Mouse (Mus musculus) hindbrain, embryonic 14.5 days (tissue): Measurements from ENCODE around the gene Lrp6. TPM values are rescaled to one million over a fixed set of nuclear protein-coding genes. Genes with fewer than 3 reads are reported as not detected.

Source experiments
- ATAC-seq: fragments of 200-750 bp; cut with Nextera tagmentation; 2 replicates; pipeline ENCODE4 v1.8.0; 2017; ENCODE audit warnings: moderate number of reproducible peaks, mild to moderate bottlenecking, moderate TSS enrichment, moderate library complexity; ENCODE audit not compliant: low FRiP score
- DNase-seq: peaks from one replicate; pipeline ENCODE4 v3.0.0-alpha.2; 2015; ENCODE audit warnings: low spot score
- H3K27ac ChIP-seq: fragments of 300-500 bp; sonication (generic); 2 replicates; pipeline ENCODE4 v1.5.1; 2014; ENCODE audit warnings: mild to moderate bottlenecking, moderate library complexity
- H3K27me3 ChIP-seq: fragments of 300-500 bp; sonication (generic); 2 replicates; pipeline ENCODE4 v1.6.1; 2014; ENCODE audit warnings: mild to moderate bottlenecking, low read length, mixed read lengths; ENCODE audit not compliant: control insufficient read depth, insufficient read depth
- H3K36me3 ChIP-seq: fragments of 300-500 bp; sonication (generic); replicated peaks from 2 replicates; pipeline ENCODE4 v1.6.1; 2014; ENCODE audit not compliant: control insufficient read depth, insufficient read depth
- H3K4me1 ChIP-seq: fragments of 300-500 bp; sonication (generic); replicated peaks from 2 replicates; pipeline ENCODE4 v1.6.1; 2014; ENCODE audit warnings: antibody characterized with exemption, low read length, mixed read lengths; ENCODE audit not compliant: control insufficient read depth, insufficient read depth
- H3K4me2 ChIP-seq: fragments of 300-500 bp; sonication (generic); replicated peaks from 2 replicates; pipeline ENCODE4 v1.6.1; 2014; ENCODE audit warnings: mild to moderate bottlenecking, moderate library complexity
- H3K4me3 ChIP-seq: fragments of 300-500 bp; sonication (generic); replicated peaks from 2 replicates; pipeline ENCODE4 v1.5.1; 2014; ENCODE audit warnings: mild to moderate bottlenecking, low read length
- H3K9ac ChIP-seq: fragments of 300-500 bp; sonication (generic); 2 replicates; pipeline ENCODE4 v1.6.1; 2014
- H3K9me3 ChIP-seq: fragments of 300-500 bp; sonication (generic); 2 replicates; pipeline ENCODE4 v1.6.1; 2016; ENCODE audit warnings: low read length; ENCODE audit not compliant: control insufficient read depth
- WGBS: fragments of 180-500 bp; shearing (Covaris S2); extraction: QIAGEN DNeasy Blood & Tissue Kit; methylation state at CpG from one replicate; pipeline ENCODE4 v1.1.7; 2014; 5-methylcytosine and 5-hydroxymethylcytosine counted together
- polyA plus RNA-seq: library from polyadenylated mRNA; unstranded; fragments of >200 nt; fragmentation: Nextera tagmentation; extraction: Ambion mirVana; gene quantifications from 2 replicates; pipeline ENCODE4 v1.2.1, GENCODE M21; 2014

The Lrp6 gene
- polyA plus RNA-seq, 1 experiment from 2014 or later = 22.3 TPM

DNA sequence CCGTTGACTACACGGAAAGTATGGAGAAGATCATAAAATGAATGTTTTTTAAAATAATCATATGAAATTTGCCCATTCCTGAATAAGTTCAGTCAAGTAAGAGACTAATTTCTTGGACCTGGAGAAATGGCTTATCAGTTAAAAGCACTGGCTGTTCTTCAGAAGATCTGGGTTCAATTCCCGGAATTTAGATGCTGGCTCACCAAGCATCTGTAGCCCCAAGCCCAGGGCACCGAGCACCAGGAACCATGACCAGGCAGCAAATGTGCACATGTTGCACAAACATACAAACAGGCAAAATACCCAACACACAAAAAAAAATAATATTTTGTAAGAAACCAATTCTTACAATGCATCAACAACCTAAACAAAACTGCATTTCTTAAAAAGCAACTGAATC lies 37.4 kb downstream of the Lrp6 start:
- peaks cover 20% of the 10 kb centered on the region for H3K4me1 ChIP-seq
- no peak overlapping the region for H3K4me2 ChIP-seq
- no peak overlapping the region for H3K4me3 ChIP-seq
- no peak overlapping the region for H3K27ac ChIP-seq
- H3K9me3 ChIP-seq = no peaks in the 10 kb centered on the region
- ATAC-seq (no peak), DNase-seq (no peak)
- 97% methylated on average over 4 of the region's 4 CpGs for WGBS
- H3K36me3 ChIP-seq = no peaks in the 10 kb centered on the region
- no peaks in the 10 kb centered on the region for H3K27me3 ChIP-seq
- no peak overlapping the region for H3K9ac ChIP-seq

DNA sequence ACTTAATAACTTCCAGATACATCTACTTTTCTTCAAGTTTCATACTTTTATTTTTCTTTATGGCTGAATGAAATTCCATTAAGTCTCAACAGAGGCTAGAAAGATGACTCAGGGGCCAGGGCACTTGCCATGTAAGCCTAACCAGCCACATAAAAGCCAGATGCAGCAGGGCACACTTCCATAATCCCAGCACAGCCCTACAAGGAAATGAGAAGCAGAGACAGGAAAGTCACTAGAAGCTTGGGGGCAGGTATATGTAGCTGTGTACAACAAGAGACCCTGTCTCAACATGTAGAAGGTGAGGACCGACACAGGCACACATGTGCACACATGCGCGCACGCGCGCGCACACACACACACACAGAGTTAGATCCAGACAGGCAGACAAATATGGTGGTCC lies 38.4 kb downstream of the Lrp6 start:
- 97% methylated on average over 7 of the region's 7 CpGs for WGBS
- H3K36me3 ChIP-seq = no peaks in the 10 kb centered on the region; the same call in 1 of the 2 replicates
- H3K4me1 ChIP-seq = peaks cover 25% of the 10 kb centered on the region
- H3K9me3 ChIP-seq = no peaks in the 10 kb centered on the region
- ATAC-seq (no peak), DNase-seq (no peak)
- H3K27me3 ChIP-seq = no peaks in the 10 kb centered on the region
- H3K4me2 ChIP-seq = no peak overlapping the region
- H3K9ac ChIP-seq = no peak overlapping the region
- no peak overlapping the region for H3K27ac ChIP-seq
- no peak overlapping the region for H3K4me3 ChIP-seq

GRCm38 (mm10) chr6:134527596-134528128 lies 39.1 kb downstream of the Lrp6 start:
- H3K9me3 ChIP-seq = no peaks in the 10 kb centered on the region
- no peak for ATAC-seq
- peaks cover 25% of the 10 kb centered on the region for H3K4me1 ChIP-seq
- DNase-seq = no peak
- H3K9ac ChIP-seq = no peak overlapping the region
- no peak overlapping the region for H3K4me3 ChIP-seq
- 0 out of 2 replicates have a peak overlapping the region, but pooled peaks have one; percentile 5 for H3K27ac ChIP-seq
- 50% methylated on average over 6 of the region's 6 CpGs for WGBS
- H3K4me2 ChIP-seq = no peak overlapping the region
- H3K27me3 ChIP-seq = no peaks in the 10 kb centered on the region
- no peaks in the 10 kb centered on the region; the same call in 1 of the 2 replicates for H3K36me3 ChIP-seq

- H3K4me1 ChIP-seq = peaks cover 25% of the 10 kb centered on the region
- no peak overlapping the region for H3K4me3 ChIP-seq
- no peaks in the 10 kb centered on the region; the same call in 1 of the 2 replicates for H3K36me3 ChIP-seq
- H3K9me3 ChIP-seq = no peaks in the 10 kb centered on the region
- WGBS = 75% methylated on average over 10 of the region's 10 CpGs
- DNase-seq = no peak
- ATAC-seq = no peak
- H3K9ac ChIP-seq = no peak overlapping the region
- H3K27ac ChIP-seq = 0 out of 2 replicates have a peak overlapping the region, but pooled peaks have one; percentile 7
- H3K4me2 ChIP-seq = no peak overlapping the region
- no peaks in the 10 kb centered on the region for H3K27me3 ChIP-seq
Measured at GRCm38 (mm10) chr6:134526821-134527595, 39.8 kb downstream of the Lrp6 start.

GRCm38 (mm10) chr6:134526275-134526674 lies 40.5 kb downstream of the Lrp6 start:
- H3K4me2 ChIP-seq = no peak overlapping the region
- ATAC-seq (no peak), DNase-seq (no peak)
- no peak overlapping the region for H3K9ac ChIP-seq
- H3K9me3 ChIP-seq = no peaks in the 10 kb centered on the region
- no peak overlapping the region for H3K27ac ChIP-seq
- WGBS = 89% methylated on average over 5 of the region's 5 CpGs
- H3K4me3 ChIP-seq = no peak overlapping the region
- H3K4me1 ChIP-seq = peaks cover 25% of the 10 kb centered on the region
- no peaks in the 10 kb centered on the region for H3K27me3 ChIP-seq
- no peaks in the 10 kb centered on the region; the same call in 1 of the 2 replicates for H3K36me3 ChIP-seq

DNA sequence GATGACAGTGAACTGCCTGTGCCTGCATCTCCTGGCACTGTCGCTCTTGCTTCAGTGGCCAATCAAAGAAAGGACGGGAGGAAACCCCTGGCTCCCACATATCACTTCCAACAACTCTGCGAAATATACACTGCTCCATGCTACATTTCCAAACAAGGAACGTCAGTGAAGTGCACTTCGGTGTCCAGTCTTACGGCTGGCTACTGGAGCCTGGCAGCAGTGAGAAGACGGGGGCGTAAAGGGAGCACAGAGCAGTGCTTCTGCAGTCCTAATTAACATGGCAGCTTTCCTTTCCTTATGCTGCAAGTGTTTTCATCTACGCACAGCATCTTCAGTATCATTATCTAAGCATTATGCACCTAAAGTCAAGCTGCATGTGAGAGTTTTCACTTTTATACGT lies 45.4 kb downstream of the Lrp6 start:
- H3K4me1 ChIP-seq = peaks cover 11% of the 10 kb centered on the region; the same call in 1 of the 2 replicates
- no peak for ATAC-seq
- H3K27me3 ChIP-seq = no peaks in the 10 kb centered on the region
- 0 out of 2 replicates have a peak overlapping the region, but pooled peaks have one; percentile 21 for H3K27ac ChIP-seq
- 70% methylated on average over 10 of the region's 10 CpGs for WGBS
- no peak overlapping the region for H3K4me2 ChIP-seq
- no peak overlapping the region for H3K4me3 ChIP-seq
- H3K9me3 ChIP-seq = no peaks in the 10 kb centered on the region
- H3K36me3 ChIP-seq = no peaks in the 10 kb centered on the region; the same call in 1 of the 2 replicates
- no peak overlapping the region for H3K9ac ChIP-seq
- DNase-seq = no peak

- H3K4me3 ChIP-seq = no peak overlapping the region
- no peaks in the 10 kb centered on the region for H3K27me3 ChIP-seq
- H3K36me3 ChIP-seq = no peaks in the 10 kb centered on the region; the same call in 1 of the 2 replicates
- H3K9ac ChIP-seq = no peak overlapping the region
- H3K9me3 ChIP-seq = no peaks in the 10 kb centered on the region
- 73% methylated on average over 3 of the region's 3 CpGs for WGBS
- ATAC-seq (no peak), DNase-seq (no peak)
- no peak overlapping the region for H3K4me2 ChIP-seq
- H3K27ac ChIP-seq = 0 out of 2 replicates have a peak overlapping the region, but pooled peaks have one; percentile 21
- H3K4me1 ChIP-seq = peaks cover 15% of the 10 kb centered on the region; the same call in 1 of the 2 replicates
Measured at GRCm38 (mm10) chr6:134520821-134521220, 45.9 kb downstream of the Lrp6 start.

DNA sequence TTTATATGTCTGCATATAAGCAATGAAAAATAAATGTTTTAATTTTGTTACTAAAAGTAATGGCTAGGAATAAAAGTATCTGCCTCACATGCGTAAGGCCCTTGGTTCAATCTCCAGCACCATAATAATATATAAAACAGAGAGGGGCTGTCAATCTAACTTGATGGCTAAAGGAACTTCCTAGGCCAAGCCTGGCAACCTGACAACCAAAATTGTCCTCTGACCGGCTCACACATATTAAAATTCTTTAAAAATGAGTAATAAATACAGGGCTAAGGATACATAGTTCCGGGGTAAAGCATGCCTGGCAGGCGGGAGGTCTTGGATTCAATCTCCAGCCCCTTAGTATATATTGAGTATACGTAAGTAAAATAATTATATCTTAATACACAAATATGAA lies 48.3 kb downstream of the Lrp6 start:
- H3K27me3 ChIP-seq = no peaks in the 10 kb centered on the region
- H3K9ac ChIP-seq = no peak overlapping the region
- DNase-seq = no peak
- WGBS = 86% methylated on average over 5 of the region's 5 CpGs
- no peaks in the 10 kb centered on the region for H3K9me3 ChIP-seq
- no peak for ATAC-seq
- H3K27ac ChIP-seq = no peak overlapping the region
- H3K4me1 ChIP-seq = peaks cover 10% of the 10 kb centered on the region; the same call in 1 of the 2 replicates
- no peak overlapping the region for H3K4me3 ChIP-seq
- no peaks in the 10 kb centered on the region; the same call in 1 of the 2 replicates for H3K36me3 ChIP-seq
- no peak overlapping the region for H3K4me2 ChIP-seq

DNA sequence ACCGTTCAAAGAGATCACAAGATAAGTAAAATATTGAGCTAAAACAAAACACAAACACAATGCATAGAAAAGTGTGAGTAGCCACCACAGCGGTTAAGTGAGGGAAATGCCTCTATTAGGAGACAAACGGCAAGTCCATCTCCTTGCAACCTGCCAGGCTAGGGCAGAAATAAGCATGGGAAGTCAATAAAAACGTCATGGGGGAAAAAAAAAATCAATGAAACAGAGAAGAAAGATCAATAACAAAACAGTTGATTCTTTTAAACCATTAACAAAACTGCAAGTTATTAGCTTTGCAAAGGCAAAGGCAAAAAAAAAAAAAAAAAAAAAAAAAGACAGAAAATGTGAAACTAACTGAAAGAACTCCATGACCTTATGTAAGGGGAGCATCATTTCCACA lies 49.6 kb downstream of the Lrp6 start:
- no peak overlapping the region for H3K27ac ChIP-seq
- H3K9ac ChIP-seq = no peak overlapping the region
- ATAC-seq = no peak
- H3K4me2 ChIP-seq = no peak overlapping the region
- peaks cover 10% of the 10 kb centered on the region for H3K4me1 ChIP-seq
- H3K27me3 ChIP-seq = no peaks in the 10 kb centered on the region
- H3K4me3 ChIP-seq = no peak overlapping the region
- no peak for DNase-seq
- 73% methylated on average over 4 of the region's 4 CpGs for WGBS
- no peaks in the 10 kb centered on the region for H3K9me3 ChIP-seq
- H3K36me3 ChIP-seq = no peaks in the 10 kb centered on the region; the same call in 1 of the 2 replicates
